Mouse (Mus musculus) right cerebral cortex, adult 2 months (tissue): ENCODE measurements around the gene 4933434E20Rik.

Experiments
- DNase-seq, 2 experiments: peaks; one replicate each; pipeline ENCODE4 v3.0.0; 2021 to 2022; ENCODE audit warnings: low spot score in 2 of 2

The 4933434E20Rik gene

GRCm38 (mm10) chr3:90051441-90052350, at the start of gene 4933434E20Rik:
Gene 4933434E20Rik, plus strand, starts transcription at chr3:90051636.
- peak; percentile 47 to 52 for DNase-seq

- no peak for DNase-seq
Measured at GRCm38 (mm10) chr3:90004091-90004796, 47.2 kb upstream of the 4933434E20Rik start.

- no peak for DNase-seq
Measured at GRCm38 (mm10) chr3:90010291-90010690, 41.1 kb upstream of the 4933434E20Rik start.

- no peak for DNase-seq
Measured at GRCm38 (mm10) chr3:90016626-90017025, 34.8 kb upstream of the 4933434E20Rik start.

- no peak for DNase-seq
Measured at GRCm38 (mm10) chr3:90034653-90035052, 16.8 kb upstream of the 4933434E20Rik start.

GRCm38 (mm10) chr3:90036263-90036662, 15.2 kb upstream of the 4933434E20Rik start:
- DNase-seq: no peak

GRCm38 (mm10) chr3:90049691-90050090, 1.7 kb upstream of the 4933434E20Rik start:
- no peak for DNase-seq

GRCm38 (mm10) chr3:90052351-90053241, 1.2 kb downstream of the 4933434E20Rik start, which contains the start of gene Ubap2l:
Gene Ubap2l, minus strand, starts transcription at chr3:90052628.
- DNase-seq: peak; percentile 89 to 94

GRCm38 (mm10) chr3:90061549-90061948, 10.1 kb downstream of the 4933434E20Rik start:
- no peak for DNase-seq

GRCm38 (mm10) chr3:90062539-90062938, 11.1 kb downstream of the 4933434E20Rik start:
- no peak for DNase-seq

GRCm38 (mm10) chr3:90064383-90064782, 12.9 kb downstream of the 4933434E20Rik start:
- DNase-seq: no peak

GRCm38 (mm10) chr3:90065553-90065952, 14.1 kb downstream of the 4933434E20Rik start:
- peak; percentile 60 to 63 for DNase-seq

GRCm38 (mm10) chr3:90067851-90068250, 16.4 kb downstream of the 4933434E20Rik start:
- DNase-seq: no peak

- DNase-seq: no peak
Measured at GRCm38 (mm10) chr3:90069688-90070087, 18.3 kb downstream of the 4933434E20Rik start.

- DNase-seq: no peak
Measured at GRCm38 (mm10) chr3:90072294-90072693, 20.9 kb downstream of the 4933434E20Rik start, which contains the start of gene Tpm3. Gene Tpm3, plus strand, starts transcription at chr3:90072649.

- DNase-seq: peak; percentile 87 to 89
Measured at GRCm38 (mm10) chr3:90076921-90077716, 25.7 kb downstream of the 4933434E20Rik start.

GRCm38 (mm10) chr3:90078224-90078623, 26.8 kb downstream of the 4933434E20Rik start:
- DNase-seq: no peak

GRCm38 (mm10) chr3:90079133-90079762, 27.8 kb downstream of the 4933434E20Rik start:
- peak; percentile 91 for DNase-seq

GRCm38 (mm10) chr3:90079763-90080497, 28.5 kb downstream of the 4933434E20Rik start:
- DNase-seq: peak; percentile 65 to 68
